Mouse (Mus musculus) erythroid progenitor cell, adult 5-6 weeks (primary cell): ENCODE results near the gene Tmc6. TPM values are rescaled to one million over a fixed set of nuclear protein-coding genes. Genes with fewer than 3 reads are reported as not detected.
"Not testable (repeated sequence)": the region's sequence is repeated elsewhere in the genome, so short reads cannot be mapped to it uniquely, and the experiment has no call there.

Source experiments
- ATAC-seq: replicated peaks from 2 replicates; pipeline ENCODE4 v1.8.0; 2016; ENCODE audit warnings: moderate number of reproducible peaks, mild to moderate bottlenecking, moderate TSS enrichment, inconsistent platforms; ENCODE audit not compliant: poor library complexity, low FRiP score, severe bottlenecking
- total RNA-seq, 2 experiments: library from RNA; stranded (forward) in 1 of 2; stranded (reverse) in 1 of 2; fragments of 150-400 nt in 1 of 2; fragments of 186-747, 209-891 nt in 1 of 2; gene quantifications; 2 replicates each; pipeline versions ENCODE4 v1.2.3 to v1.2.4; 2015 to 2017; ENCODE audit warnings: low replicate concordance in 2 of 2

The Tmc6 gene
- total RNA-seq, 2 experiments from 2014 or later: 151 to 478 TPM

- ATAC-seq: no peak
Observed at GRCm38 (mm10) chr11:117814704-117815366, 32.8 kb upstream of the Tmc6 start.

GRCm38 (mm10) chr11:117813867-117814266 lies 31.9 kb upstream of the Tmc6 start:
- no peak for ATAC-seq

DNA sequence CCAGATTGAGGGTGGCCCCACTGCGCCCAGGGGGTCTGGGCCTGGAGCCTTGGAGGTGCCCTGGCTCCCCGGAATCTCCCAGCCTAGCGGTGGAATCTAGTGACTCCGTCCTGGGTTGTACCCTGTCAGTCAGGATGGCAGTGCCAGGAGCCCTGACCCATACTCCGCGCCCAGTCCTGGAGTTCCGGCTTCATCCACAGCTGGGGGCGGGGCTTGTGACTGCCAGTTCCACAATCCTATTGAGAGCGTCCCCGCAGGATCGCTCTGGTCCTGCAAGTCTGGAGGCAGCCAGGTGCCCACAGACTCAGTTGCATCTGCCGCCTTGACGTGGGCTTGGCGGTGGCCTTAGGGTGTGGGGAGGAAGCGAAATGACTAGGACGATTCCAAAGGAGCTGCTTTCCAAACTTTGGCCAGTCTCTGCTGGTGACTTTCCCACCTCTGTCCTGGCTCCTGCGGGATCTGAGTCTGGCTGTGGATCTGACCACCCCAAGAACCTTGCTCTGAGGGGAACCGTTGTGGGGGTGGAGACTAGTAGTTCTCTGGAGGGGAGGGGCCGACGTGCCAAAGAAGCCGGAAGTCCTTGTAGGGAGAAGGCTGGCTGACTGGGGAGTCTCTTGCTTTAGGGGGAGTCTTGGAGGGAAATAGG lies 28.5 kb upstream of the Tmc6 start:
- ATAC-seq: peak; percentile 78

- ATAC-seq: peak; percentile 62
Observed at GRCm38 (mm10) chr11:117809407-117810311, 27.7 kb upstream of the Tmc6 start, which contains the start of the genes Gm20708 and Syngr2. Gm20708 (plus strand) TSS chr11:117809668. Syngr2 (plus strand) TSS chr11:117809668.

DNA sequence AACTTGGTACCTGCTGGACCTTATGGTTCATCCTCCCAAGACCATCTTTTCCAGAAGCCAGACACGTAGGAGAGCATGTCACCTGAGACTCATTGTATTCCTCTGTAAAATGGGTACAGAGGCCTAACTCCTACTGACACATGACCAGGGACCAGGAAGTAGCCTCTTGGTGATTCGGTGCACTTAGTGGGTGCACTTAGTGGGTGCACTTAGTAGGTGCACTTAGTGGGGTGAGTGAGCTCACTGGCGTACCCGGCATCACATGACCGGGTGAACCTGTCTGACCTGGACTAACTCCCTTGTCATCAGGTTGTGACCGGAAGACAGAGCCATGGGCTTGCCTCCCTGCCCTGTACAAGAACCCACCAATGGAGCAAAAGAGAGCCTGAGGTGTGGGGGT lies 24.8 kb upstream of the Tmc6 start:
- ATAC-seq: no peak

GRCm38 (mm10) chr11:117803166-117803688 lies 21.2 kb upstream of the Tmc6 start:
- ATAC-seq: no peak

DNA sequence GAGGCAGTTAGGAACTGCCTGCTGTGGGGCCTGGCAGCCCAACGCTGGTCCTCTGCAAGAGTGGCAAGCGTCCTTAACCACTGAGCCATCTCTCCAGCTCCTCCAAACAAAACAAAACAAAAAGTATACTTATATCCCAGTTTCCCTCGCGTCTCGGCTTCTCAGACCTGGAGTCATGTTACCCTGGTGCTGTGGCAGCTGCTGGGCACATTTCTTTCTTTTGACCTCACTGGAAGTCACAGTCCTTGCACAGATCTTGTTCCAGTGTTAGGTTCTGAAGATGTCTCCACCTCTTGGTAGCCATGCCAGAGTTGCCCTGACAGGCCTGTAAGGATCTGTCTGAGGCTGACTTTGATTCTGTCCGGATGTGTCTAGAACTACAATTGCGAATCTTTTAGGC lies 19.7 kb upstream of the Tmc6 start:
- ATAC-seq: no peak

- ATAC-seq: no peak
Observed at GRCm38 (mm10) chr11:117800038-117800437, 18.0 kb upstream of the Tmc6 start.

GRCm38 (mm10) chr11:117799174-117799573 lies 17.2 kb upstream of the Tmc6 start:
- ATAC-seq: no peak

DNA sequence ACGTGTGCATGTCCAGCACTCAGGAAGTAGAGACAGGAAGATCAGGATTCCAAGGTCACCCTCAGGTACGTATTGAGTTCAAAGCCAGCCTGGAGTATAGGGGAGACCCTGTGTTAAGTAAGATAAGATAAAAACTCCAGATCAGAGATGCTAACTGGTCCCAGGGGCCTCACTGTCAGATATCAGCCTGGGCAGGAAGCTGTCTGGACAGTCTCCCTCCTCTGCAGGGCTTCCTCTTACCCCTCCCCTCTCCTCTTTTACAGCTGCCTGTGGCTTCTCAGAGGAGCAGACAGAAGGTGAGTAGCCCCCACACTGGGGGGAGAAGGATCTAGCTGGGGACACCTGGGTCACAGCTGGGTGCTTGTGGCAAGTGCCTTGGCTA lies 16.2 kb upstream of the Tmc6 start:
- peak; percentile 27 for ATAC-seq

DNA sequence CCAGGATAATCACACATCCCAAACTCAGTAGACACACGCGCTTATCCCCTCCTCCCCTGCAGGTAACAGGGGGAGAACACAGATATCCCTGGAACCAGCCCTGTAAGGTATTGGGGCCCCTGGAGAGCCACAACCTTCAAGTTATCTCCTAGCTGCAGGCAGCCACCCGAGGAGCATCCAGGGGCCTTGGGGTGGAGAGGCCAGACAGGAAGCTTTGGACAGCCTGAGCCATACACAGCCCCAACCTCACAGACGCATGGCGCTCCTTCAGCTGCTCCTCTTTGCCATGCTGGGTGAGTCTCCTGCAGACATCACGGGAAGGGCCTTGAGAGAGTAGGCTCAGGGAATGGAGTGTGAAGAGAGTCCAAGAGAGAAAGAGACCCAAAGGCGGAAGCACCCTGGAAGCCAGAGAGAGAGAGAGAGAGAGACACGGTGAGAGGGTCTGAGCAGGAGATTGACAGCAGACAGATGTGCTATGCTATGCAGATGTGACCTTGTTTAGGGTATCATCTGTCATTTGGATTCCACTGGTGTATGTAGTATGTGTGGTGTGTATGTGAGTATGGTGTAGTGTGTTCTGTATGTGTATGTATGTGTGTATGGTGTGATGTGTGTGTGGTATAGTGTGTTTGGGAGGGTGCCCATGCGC lies 15.6 kb upstream of the Tmc6 start, which contains the start of gene 6030468B19Rik:
TSS of gene 6030468B19Rik (plus strand) at position 150 of the 649 bp plus-strand sequence.
- peak; percentile 90 for ATAC-seq

DNA sequence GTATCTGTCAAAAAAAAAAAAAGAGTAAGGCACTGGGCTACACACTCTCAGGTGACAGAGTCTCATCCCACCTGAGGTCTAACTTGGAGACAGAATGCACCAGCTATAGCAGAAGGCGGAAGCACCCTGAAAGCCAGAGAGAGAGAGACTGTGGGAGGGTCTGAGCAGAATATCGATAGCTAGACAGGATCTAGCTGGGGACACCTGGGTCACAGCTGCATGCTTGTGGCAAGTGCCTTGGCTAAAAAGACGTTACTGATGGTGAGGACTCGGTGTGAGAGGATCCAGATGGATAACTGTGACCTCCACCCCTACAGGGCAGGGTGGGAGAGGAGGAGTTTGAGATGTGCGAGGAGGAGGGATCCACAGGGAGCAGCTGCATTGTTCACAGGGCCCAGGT lies 15.0 kb upstream of the Tmc6 start:
- no peak for ATAC-seq

DNA sequence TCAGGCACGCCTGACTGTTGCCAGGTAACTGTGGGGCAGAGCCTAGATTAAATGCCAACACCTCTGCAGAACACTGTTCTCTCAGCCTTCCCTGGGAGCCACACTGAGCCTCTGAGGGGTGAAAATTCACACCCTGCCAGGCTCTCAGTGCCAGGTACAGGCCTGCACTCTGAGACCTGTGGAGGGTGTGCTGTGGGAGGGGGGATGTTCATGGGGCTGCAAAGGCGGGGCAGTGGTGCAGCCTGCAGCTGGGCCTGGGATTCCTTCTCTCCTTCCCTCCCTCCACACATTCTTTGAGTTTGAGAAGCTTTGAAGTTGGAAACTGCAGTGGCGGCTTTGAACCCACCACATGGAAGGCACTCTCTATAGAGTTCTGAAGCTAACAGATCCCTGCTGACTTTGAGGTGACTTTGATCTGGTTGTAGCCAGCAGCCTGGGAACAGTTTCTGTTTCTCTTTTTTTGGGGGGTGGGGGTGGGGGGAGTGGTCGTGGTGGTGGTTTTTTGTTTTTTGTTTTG lies 12.1 kb upstream of the Tmc6 start:
- no peak for ATAC-seq

DNA sequence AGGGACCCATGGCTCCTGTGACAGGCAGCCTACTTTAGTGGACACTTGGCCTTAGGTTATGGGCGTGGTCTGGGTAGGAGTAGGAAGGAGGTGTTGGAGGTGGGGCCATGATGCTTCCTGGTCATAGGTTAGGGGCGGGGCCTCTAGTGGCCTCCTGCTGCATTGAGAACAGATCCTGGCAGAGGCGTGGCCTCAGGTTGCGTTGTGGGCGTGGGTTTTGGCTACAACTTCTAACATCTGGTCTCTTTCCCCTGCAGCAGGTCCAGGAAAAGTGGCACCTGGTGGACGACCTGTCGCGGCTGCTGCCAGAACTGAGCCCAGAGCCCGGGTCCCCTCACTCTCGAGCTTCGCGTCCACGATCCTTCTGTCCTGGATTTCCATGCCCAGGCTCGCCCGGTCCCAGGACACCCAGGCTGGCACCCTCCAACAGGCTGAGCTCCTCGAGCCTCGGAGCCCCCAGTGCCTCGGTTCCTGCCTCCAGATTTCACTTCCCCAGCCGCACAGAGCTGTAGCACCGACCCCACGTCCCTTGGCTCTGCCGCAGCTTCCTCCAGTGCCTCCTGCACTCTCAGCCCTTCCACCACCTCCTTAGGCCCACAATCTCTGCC lies 10.4 kb upstream of the Tmc6 start:
- ATAC-seq: peak; percentile 90

DNA sequence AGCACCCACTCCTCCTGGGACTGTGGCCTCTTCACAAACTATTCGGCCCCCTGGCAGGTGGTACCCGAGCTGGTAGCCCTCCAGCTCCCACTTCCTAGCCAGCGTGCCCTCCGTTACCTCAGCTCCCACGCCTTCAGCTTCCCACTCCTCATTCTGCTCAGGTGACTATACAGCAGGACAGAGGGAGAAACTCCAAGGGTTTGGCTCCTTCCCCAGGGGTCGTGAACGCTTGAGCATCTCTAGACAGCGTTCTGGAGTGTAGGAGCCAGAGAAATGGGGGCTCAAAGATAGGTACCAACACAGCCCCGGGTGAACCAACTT lies 9.4 kb upstream of the Tmc6 start:
- no peak for ATAC-seq

DNA sequence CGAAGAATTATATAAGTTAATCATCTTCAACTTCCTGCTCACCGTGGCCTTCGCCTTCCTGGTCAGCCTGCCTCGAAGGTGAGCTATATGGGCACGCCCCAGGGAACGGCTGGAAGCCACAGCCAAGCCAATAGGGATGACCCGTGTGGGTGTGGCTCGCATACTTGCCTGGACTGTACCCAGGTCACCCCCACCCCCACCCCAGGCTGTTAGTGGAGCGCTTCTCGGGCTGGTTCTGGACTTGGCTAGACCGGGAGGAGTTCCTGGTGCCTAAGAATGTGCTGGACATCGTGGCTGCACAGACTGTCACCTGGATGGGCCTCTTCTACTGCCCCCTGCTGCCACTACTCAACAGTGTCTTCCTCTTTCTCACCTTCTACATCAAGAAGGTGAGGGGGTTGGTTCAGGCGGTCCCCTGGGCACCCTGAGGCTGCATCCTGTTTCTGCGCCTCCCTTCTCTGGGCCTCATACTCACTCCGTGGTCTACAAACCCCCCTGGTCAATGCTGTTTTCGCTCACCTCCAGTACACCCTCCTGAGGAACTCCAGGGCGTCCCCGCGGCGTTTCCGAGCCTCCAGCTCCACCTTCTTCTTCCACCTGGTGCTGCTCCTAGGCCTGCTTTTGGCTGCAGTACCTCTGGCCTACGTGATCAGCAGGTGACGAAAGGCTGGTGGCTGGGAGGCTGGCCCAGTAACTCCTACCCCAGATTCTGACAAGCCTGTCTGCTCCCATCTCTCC lies 8.9 kb upstream of the Tmc6 start:
- ATAC-seq: peak; percentile 27

- peak; percentile 59 for ATAC-seq
Observed at GRCm38 (mm10) chr11:117790286-117790685, 8.3 kb upstream of the Tmc6 start.

DNA sequence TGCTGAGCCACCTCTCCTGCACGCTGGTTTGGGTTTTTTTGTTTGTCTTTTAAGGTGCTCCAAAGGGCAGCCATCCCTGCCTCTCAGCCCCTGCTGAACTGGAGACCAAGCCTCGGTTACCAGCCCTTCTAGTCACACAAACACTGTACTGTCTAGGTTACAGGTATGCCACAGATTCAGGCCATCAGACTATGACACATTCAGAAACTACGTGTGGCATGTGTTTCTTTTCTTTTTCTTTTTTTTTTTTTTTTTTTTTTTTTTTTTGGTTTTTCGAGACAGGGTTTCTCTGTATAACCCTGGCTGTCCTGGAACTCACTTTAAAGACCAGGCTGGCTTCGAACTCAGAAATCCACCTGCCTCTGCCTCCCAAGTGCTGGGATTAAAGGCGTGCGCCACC lies 6.5 kb upstream of the Tmc6 start:
- not testable (repeated sequence) for ATAC-seq

GRCm38 (mm10) chr11:117786294-117786693 lies 4.3 kb upstream of the Tmc6 start:
- ATAC-seq: no peak
